ENCODE assay signal across 7 mouse cellular contexts in genomic region chr17:6400097-6400489, GRCm38 (mm10). TPM values are rescaled to one million over a fixed set of nuclear protein-coding genes. Genes with fewer than 3 reads are reported as not detected.
DNase-seq lines count a peak whose midpoint lies in the region; ATAC-seq and TF ChIP-seq lines count a peak whose summit lies in the region.
"Not testable (repeated sequence)": the region's sequence is repeated elsewhere in the genome, so short reads cannot be mapped to it uniquely, and the experiment has no call there.

No protein-coding gene starts in this region.

- H3K9me3 ChIP-seq in embryonic facial prominence, embryonic 12.5 days; forebrain, embryonic 12.5 days; heart, postnatal 0 days (replicated peaks; ENCODE audit: control insufficient read depth, low read length); hindbrain, embryonic 16.5 days (ENCODE audit: control insufficient read depth, low read length); limb, embryonic 12.5 days; midbrain, embryonic 15.5 days; neural tube, embryonic 14.5 days (ENCODE audit: control insufficient read depth, low read length): not testable (repeated sequence)

- not testable (repeated sequence) for ATAC-seq in embryonic facial prominence, embryonic 12.5 days (ENCODE audit: insufficient number of reproducible peaks, insufficient read depth, low FRiP score, low TSS enrichment); heart, postnatal 0 days (ENCODE audit: insufficient read depth, low read depth); limb, embryonic 12.5 days (ENCODE audit: insufficient number of reproducible peaks, insufficient read depth, low FRiP score, low TSS enrichment, low read depth)
- peak; percentile 66 for ATAC-seq in forebrain, embryonic 12.5 days (ENCODE audit: low FRiP score)
- peak; percentile 59 for ATAC-seq in hindbrain, embryonic 16.5 days
- ATAC-seq in midbrain, embryonic 15.5 days (replicated peaks): peak; percentile 69
- ATAC-seq in neural tube, embryonic 14.5 days (ENCODE audit: low read depth): peak; percentile 60

- 71% methylated on average over 4 of the region's 4 CpGs for WGBS in embryonic facial prominence, embryonic 12.5 days
- WGBS in forebrain, embryonic 12.5 days: 70% methylated on average over 4 of the region's 4 CpGs
- WGBS in heart, postnatal 0 days: 65% methylated on average over 4 of the region's 4 CpGs
- WGBS in hindbrain, embryonic 16.5 days: 58% methylated on average over 4 of the region's 4 CpGs
- WGBS in limb, embryonic 12.5 days: 77% methylated on average over 4 of the region's 4 CpGs
- 60% methylated on average over 4 of the region's 4 CpGs for WGBS in midbrain, embryonic 15.5 days
- 69% methylated on average over 4 of the region's 4 CpGs for WGBS in neural tube, embryonic 14.5 days

- not testable (repeated sequence) for H3K4me3 ChIP-seq in embryonic facial prominence, embryonic 12.5 days; forebrain, embryonic 12.5 days (replicated peaks); heart, postnatal 0 days (ENCODE audit: low read depth, low read length); hindbrain, embryonic 16.5 days (ENCODE audit: low read length); limb, embryonic 12.5 days (replicated peaks); midbrain, embryonic 15.5 days; neural tube, embryonic 14.5 days (ENCODE audit: low read depth, low read length)

- H3K36me3 ChIP-seq in embryonic facial prominence, embryonic 12.5 days; forebrain, embryonic 12.5 days (replicated peaks); heart, postnatal 0 days (replicated peaks; ENCODE audit: control insufficient read depth, insufficient read depth, low read length); hindbrain, embryonic 16.5 days (ENCODE audit: control insufficient read depth, insufficient read depth, low read length); limb, embryonic 12.5 days; midbrain, embryonic 15.5 days (replicated peaks); neural tube, embryonic 14.5 days (ENCODE audit: control insufficient read depth, insufficient read depth, low read length): not testable (repeated sequence)

- H3K27me3 ChIP-seq in embryonic facial prominence, embryonic 12.5 days; forebrain, embryonic 12.5 days; heart, postnatal 0 days (ENCODE audit: control insufficient read depth, insufficient read depth, low read length); hindbrain, embryonic 16.5 days (replicated peaks; ENCODE audit: control insufficient read depth, insufficient read depth, low read length); limb, embryonic 12.5 days; midbrain, embryonic 15.5 days (replicated peaks); neural tube, embryonic 14.5 days (ENCODE audit: control insufficient read depth, insufficient read depth, low read length): not testable (repeated sequence)

- H3K27ac ChIP-seq in embryonic facial prominence, embryonic 12.5 days: peak overlapping the region; percentile 24; the same call in 1 of the 2 replicates
- peak overlapping the region; percentile 81 for H3K27ac ChIP-seq in forebrain, embryonic 12.5 days
- peak overlapping the region; percentile 25; the same call in 1 of the 2 replicates for H3K27ac ChIP-seq in heart, postnatal 0 days (ENCODE audit: low read depth)
- H3K27ac ChIP-seq in hindbrain, embryonic 16.5 days (ENCODE audit: low read depth, low read length): peak overlapping the region; percentile 67
- H3K27ac ChIP-seq in limb, embryonic 12.5 days: 0 out of 2 replicates have a peak overlapping the region, but pooled peaks have one; percentile 45
- H3K27ac ChIP-seq in midbrain, embryonic 15.5 days: peak overlapping the region; percentile 78
- H3K27ac ChIP-seq in neural tube, embryonic 14.5 days (ENCODE audit: low read depth, low read length): peak overlapping the region; percentile 80

- H3K9ac ChIP-seq in embryonic facial prominence, embryonic 12.5 days; forebrain, embryonic 12.5 days; heart, postnatal 0 days (replicated peaks; ENCODE audit: low read depth, low read length); hindbrain, embryonic 16.5 days (ENCODE audit: low read depth, low read length); limb, embryonic 12.5 days (replicated peaks); midbrain, embryonic 15.5 days; neural tube, embryonic 14.5 days (replicated peaks; ENCODE audit: low read depth, low read length): not testable (repeated sequence)

- H3K4me1 ChIP-seq in embryonic facial prominence, embryonic 12.5 days; heart, postnatal 0 days (ENCODE audit: control insufficient read depth, insufficient read depth); hindbrain, embryonic 16.5 days (ENCODE audit: control insufficient read depth, insufficient read depth, low read depth, low read length); limb, embryonic 12.5 days (replicated peaks); midbrain, embryonic 15.5 days; neural tube, embryonic 14.5 days (ENCODE audit: control insufficient read depth, insufficient read depth, low read length): not testable (repeated sequence)
- H3K4me1 ChIP-seq in forebrain, embryonic 12.5 days: peaks cover 12% of the 10 kb centered on the region

- TF ChIP-seq CTCF in heart, postnatal 0 days (IDR thresholded peaks at IDR 0.05; ENCODE audit: low read depth): not testable (repeated sequence)

- not testable (repeated sequence) for H3K4me2 ChIP-seq in embryonic facial prominence, embryonic 12.5 days (replicated peaks); forebrain, embryonic 12.5 days; heart, postnatal 0 days (ENCODE audit: low read depth, low read length); hindbrain, embryonic 16.5 days (ENCODE audit: low read length); limb, embryonic 12.5 days; midbrain, embryonic 15.5 days; neural tube, embryonic 14.5 days (ENCODE audit: low read depth, low read length)

- TF ChIP-seq EP300 in heart, postnatal 0 days (IDR thresholded peaks at IDR 0.05; ENCODE audit: low read depth): not testable (repeated sequence)

- not testable (repeated sequence) for DNase-seq in heart, postnatal 0 days (ENCODE audit: low spot score)

RNA-seq across cellular contexts. Expression of gene Dynlt1b, which starts 29.8 kb away (rescaled TPM):
- polyA plus RNA-seq in embryonic facial prominence, embryonic 12.5 days (2016; fragmentation: Nextera tagmentation; extraction: Ambion mirVana): 511 and 553 TPM in 2 replicates
- 683 and 693 TPM in 2 replicates for polyA plus RNA-seq in forebrain, embryonic 12.5 days (2016; fragmentation: Nextera tagmentation; extraction: Ambion mirVana)
- 214 and 264 TPM in 2 replicates for total RNA-seq in heart, postnatal 0 days (2014; rRNA removed; ENCODE audit: low replicate concordance)
- polyA plus RNA-seq in heart, postnatal 0 days (2015; fragmentation: Nextera tagmentation; extraction: Ambion mirVana): 558 and 559 TPM in 2 replicates
- 1,010 and 1,046 TPM in 2 replicates for polyA plus RNA-seq in hindbrain, embryonic 16.5 days (2015; fragmentation: Nextera tagmentation; extraction: Ambion mirVana)
- 528 and 536 TPM in 2 replicates for polyA plus RNA-seq in limb, embryonic 12.5 days (2016; fragmentation: Nextera tagmentation; extraction: Ambion mirVana)
- 1,067 and 1,101 TPM in 2 replicates for polyA plus RNA-seq in midbrain, embryonic 15.5 days (2015; fragmentation: Nextera tagmentation; extraction: Ambion mirVana)
- polyA plus RNA-seq in neural tube, embryonic 14.5 days (2014; fragmentation: Nextera tagmentation; extraction: Ambion mirVana): 1,448 and 1,501 TPM in 2 replicates

Comparison
In these comparisons a context has a peak if more than half of its experiments do, and no peak if none do; other contexts are left out.
1. H3K27ac ChIP-seq: peak in every context shown above with its lines; median percentile 81 in forebrain, embryonic 12.5 days; 80 in neural tube, embryonic 14.5 days; 78 in midbrain, embryonic 15.5 days; 67 in hindbrain, embryonic 16.5 days; 45 in limb, embryonic 12.5 days; 25 in heart, postnatal 0 days; 24 in embryonic facial prominence, embryonic 12.5 days.